In genomic region chr2:71780016-71780415, GRCm38 (mm10) we compare ENCODE assay signal across 19 mouse cellular contexts. TPM values are rescaled to one million over a fixed set of nuclear protein-coding genes. Genes with fewer than 3 reads are reported as not detected.
DNase-seq lines count a peak whose midpoint lies in the region; ATAC-seq and TF ChIP-seq lines count a peak whose summit lies in the region.
"Had no signal": no experiment of that assay in that cellular context is flagged by ENCODE, and none has a peak within 500 bp of the region (broad histone marks: within the 10 kb centered on the region; RNA-seq: fewer than 3 reads in every experiment).

No protein-coding gene starts in this region.

- H3K36me3 ChIP-seq in embryonic facial prominence, embryonic 14.5 days (ENCODE audit: control insufficient read depth, insufficient read depth, low read length): no peaks in the 10 kb centered on the region
- no peaks in the 10 kb centered on the region for H3K36me3 ChIP-seq in embryonic facial prominence, embryonic 10.5 days (replicated peaks)
- H3K36me3 ChIP-seq in heart, embryonic 16.5 days (ENCODE audit: control insufficient read depth, insufficient read depth): no peaks in the 10 kb centered on the region
- H3K36me3 ChIP-seq in lung, embryonic 14.5 days (ENCODE audit: insufficient read depth): no peaks in the 10 kb centered on the region
- H3K36me3 ChIP-seq: embryonic facial prominence, embryonic 12.5 days; G1E; limb, embryonic 12.5 days; liver, embryonic 12.5 days had no signal

- H3K9ac ChIP-seq in embryonic facial prominence, embryonic 14.5 days (ENCODE audit: low read depth, low read length): no peak overlapping the region
- H3K9ac ChIP-seq in heart, embryonic 16.5 days (ENCODE audit: low read length): no peak overlapping the region
- H3K9ac ChIP-seq in lung, embryonic 14.5 days: no peak overlapping the region
- H3K9ac ChIP-seq: embryonic facial prominence, embryonic 12.5 days; limb, embryonic 12.5 days; liver, embryonic 12.5 days had no signal

- no peak for DNase-seq in embryonic facial prominence, embryonic 14.5 days (ENCODE audit: low spot score)
- DNase-seq in embryonic facial prominence, embryonic 10.5 days (ENCODE audit: low spot score): no peak
- DNase-seq in heart, adult 11 months: no peak
- DNase-seq in lung, embryonic 14.5 days: no peak
- no peak for DNase-seq in lung, postnatal 10 days
- DNase-seq in brain, embryonic 14.5 days (ENCODE audit: low read depth): peak; percentile 31
- DNase-seq in gastrocnemius, postnatal 4 days (ENCODE audit: low spot score in 2 of 2): no peak
- DNase-seq: adrenal gland, postnatal 25 days; cerebellum, adult 11-12 months; cerebellum, postnatal 25 days; gastrocnemius, adult 2 months; lung, adult 2 months; thymus, postnatal 25 days had no signal

- no peak overlapping the region for H3K4me3 ChIP-seq in embryonic facial prominence, embryonic 14.5 days (ENCODE audit: low read depth, low read length)
- no peak overlapping the region for H3K4me3 ChIP-seq in embryonic facial prominence, embryonic 10.5 days
- no peak overlapping the region for H3K4me3 ChIP-seq in heart, embryonic 16.5 days (ENCODE audit: low read length)
- H3K4me3 ChIP-seq in lung, embryonic 14.5 days (ENCODE audit: low read depth, low read length): no peak overlapping the region
- H3K4me3 ChIP-seq: embryonic facial prominence, embryonic 12.5 days; gastrocnemius, adult 2 months; limb, embryonic 12.5 days; liver, embryonic 12.5 days had no signal

- WGBS in embryonic facial prominence, embryonic 14.5 days: 51% methylated on average over 6 of the region's 6 CpGs
- 64% methylated on average over 6 of the region's 6 CpGs for WGBS in embryonic facial prominence, embryonic 10.5 days
- WGBS in heart, embryonic 16.5 days: 51% methylated on average over 6 of the region's 6 CpGs
- WGBS in lung, embryonic 14.5 days: 68% methylated on average over 6 of the region's 6 CpGs

- no peak overlapping the region for H3K4me2 ChIP-seq in embryonic facial prominence, embryonic 14.5 days (ENCODE audit: low read depth, low read length)
- H3K4me2 ChIP-seq in heart, embryonic 16.5 days (ENCODE audit: low read depth, low read length): no peak overlapping the region
- no peak overlapping the region for H3K4me2 ChIP-seq in lung, embryonic 14.5 days
- H3K4me2 ChIP-seq: embryonic facial prominence, embryonic 12.5 days; limb, embryonic 12.5 days; liver, embryonic 12.5 days had no signal

- no peak for TF ChIP-seq CTCF in lung, embryonic 14.5 days (IDR thresholded peaks at IDR 0.05; ENCODE audit: low read depth)
- no peak for TF ChIP-seq CTCF in brain, embryonic 14.5 days (IDR thresholded peaks at IDR 0.05; ENCODE audit: borderline replicate concordance, extremely low read depth, insufficient read depth, insufficient read length)

- no peak for TF ChIP-seq POLR2A in brain, embryonic 14.5 days (IDR thresholded peaks at IDR 0.05; ENCODE audit: borderline replicate concordance, extremely low read depth, insufficient read depth, insufficient read length, poor library complexity, severe bottlenecking)

- no peaks in the 10 kb centered on the region for H3K9me3 ChIP-seq in embryonic facial prominence, embryonic 14.5 days (ENCODE audit: control insufficient read depth, low read length)
- H3K9me3 ChIP-seq in embryonic facial prominence, embryonic 10.5 days: no peaks in the 10 kb centered on the region
- H3K9me3 ChIP-seq in heart, embryonic 16.5 days (replicated peaks; ENCODE audit: control insufficient read depth, low read length): no peaks in the 10 kb centered on the region
- H3K9me3 ChIP-seq in lung, embryonic 14.5 days (ENCODE audit: low read depth, low read length): no peaks in the 10 kb centered on the region
- H3K9me3 ChIP-seq: embryonic facial prominence, embryonic 12.5 days; G1E; limb, embryonic 12.5 days; liver, embryonic 12.5 days had no signal

- no peaks in the 10 kb centered on the region; the same call in 1 of the 2 replicates for H3K27me3 ChIP-seq in embryonic facial prominence, embryonic 14.5 days (replicated peaks; ENCODE audit: control insufficient read depth, insufficient read depth, low read length)
- H3K27me3 ChIP-seq in embryonic facial prominence, embryonic 10.5 days (replicated peaks; ENCODE audit: low read depth, poor library complexity, severe bottlenecking): peaks cover 5% of the 10 kb centered on the region
- no peaks in the 10 kb centered on the region for H3K27me3 ChIP-seq in heart, embryonic 16.5 days (ENCODE audit: control insufficient read depth, insufficient read depth, low read length)
- no peaks in the 10 kb centered on the region; the same call in 1 of the 2 replicates for H3K27me3 ChIP-seq in lung, embryonic 14.5 days (ENCODE audit: insufficient read depth, low read length)
- H3K27me3 ChIP-seq: embryonic facial prominence, embryonic 12.5 days had no signal

- H3K4me1 ChIP-seq in embryonic facial prominence, embryonic 14.5 days (ENCODE audit: control insufficient read depth, insufficient read depth, low read length): peaks cover 12% of the 10 kb centered on the region; the same call in 1 of the 2 replicates
- H3K4me1 ChIP-seq in embryonic facial prominence, embryonic 10.5 days: peaks cover 21% of the 10 kb centered on the region
- 0 out of 2 replicates have a peak, but pooled peaks cover 5% of the 10 kb centered on the region for H3K4me1 ChIP-seq in heart, embryonic 16.5 days (ENCODE audit: control insufficient read depth, insufficient read depth, low read length)
- H3K4me1 ChIP-seq in lung, embryonic 14.5 days (ENCODE audit: insufficient read depth): peaks cover 10% of the 10 kb centered on the region; the same call in 1 of the 2 replicates
- H3K4me1 ChIP-seq: limb, embryonic 12.5 days; liver, embryonic 12.5 days had no signal

- no peak overlapping the region for H3K27ac ChIP-seq in embryonic facial prominence, embryonic 14.5 days (replicated peaks; ENCODE audit: low read depth, low read length)
- H3K27ac ChIP-seq in embryonic facial prominence, embryonic 10.5 days (replicated peaks): no peak overlapping the region
- peak overlapping the region; percentile 25 for H3K27ac ChIP-seq in heart, embryonic 16.5 days (ENCODE audit: low read length)
- H3K27ac ChIP-seq in lung, embryonic 14.5 days (ENCODE audit: low read depth): peak overlapping the region; percentile 78; the same call in 1 of the 2 replicates
- H3K27ac ChIP-seq: embryonic facial prominence, embryonic 12.5 days; gastrocnemius, adult 2 months; limb, embryonic 12.5 days; liver, embryonic 12.5 days had no signal

- ATAC-seq in embryonic facial prominence, embryonic 14.5 days (ENCODE audit: low read depth): peak; percentile 44; the same call in 1 of the 2 replicates
- no peak for ATAC-seq in heart, embryonic 16.5 days (replicated peaks; ENCODE audit: extremely low read depth, insufficient read depth, low FRiP score)
- no peak for ATAC-seq in lung, embryonic 14.5 days (ENCODE audit: insufficient read depth)
- ATAC-seq: liver, embryonic 12.5 days; midbrain, embryonic 16.5 days had no signal

RNA-seq across cellular contexts. Expression of gene Itga6, which starts 34.6 kb away (rescaled TPM):
- polyA plus RNA-seq in embryonic facial prominence, embryonic 14.5 days (2014; fragmentation: Nextera tagmentation; extraction: Ambion mirVana): 64.5 and 70.4 TPM in 2 replicates
- 30.7 and 31.6 TPM in 2 replicates for polyA plus RNA-seq in embryonic facial prominence, embryonic 10.5 days (2016; fragmentation: Nextera tagmentation; extraction: Ambion mirVana)
- 46.2 and 49.6 TPM in 2 replicates for polyA plus RNA-seq in heart, embryonic 16.5 days (2015; fragmentation: Nextera tagmentation; extraction: Ambion mirVana)
- 97.3 and 97.5 TPM in 2 replicates for polyA plus RNA-seq in lung, embryonic 14.5 days (2014; fragmentation: Nextera tagmentation; extraction: Ambion mirVana)
- 30.7 and 36.8 TPM in 2 replicates for polyA plus RNA-seq in brain, embryonic 14.5 days (2012; rRNA removed)
- total RNA-seq in gastrocnemius, postnatal 4 days (2021): 10 to 100 TPM; 73.4 to 76.6 TPM

Comparison
In these comparisons a context has a peak if more than half of its experiments do, and no peak if none do; other contexts are left out.
1. H3K27ac ChIP-seq: peak in heart, embryonic 16.5 days (single experiment) and lung, embryonic 14.5 days (single experiment); none in embryonic facial prominence, embryonic 14.5 days (single experiment) and embryonic facial prominence, embryonic 10.5 days (single experiment).